Mouse (Mus musculus): ENCODE data around the gene Cyth4. TPM values are rescaled to one million over a fixed set of nuclear protein-coding genes. Genes with fewer than 3 reads are reported as not detected.

Gene Cyth4
- polyA plus RNA-seq, 1 experiment from 2014 or later: 2.0 TPM

- Histone ChIP-seq H3K27ac (ENCODE audit: low read depth, low read length) (no peak overlapping the region), H3K9ac (replicated peaks; ENCODE audit: low read depth, low read length) (no peak overlapping the region), H3K9me3 (ENCODE audit: control insufficient read depth, low read length) (no peaks in the 10 kb centered on the region), H3K27me3 (ENCODE audit: control insufficient read depth, insufficient read depth, low read length) (no peaks in the 10 kb centered on the region), H3K4me1 (ENCODE audit: control insufficient read depth, insufficient read depth, low read length) (no peaks in the 10 kb centered on the region), H3K4me2 (ENCODE audit: low read depth, low read length) (no peak overlapping the region), H3K4me3 (ENCODE audit: low read depth, low read length) (no peak overlapping the region), H3K36me3 (ENCODE audit: control insufficient read depth, insufficient read depth, low read length) (no peaks in the 10 kb centered on the region)
- ATAC-seq (ENCODE audit: low read depth): no peak
- WGBS: 93% methylated on average over 3 of the region's 3 CpGs
These were observed 33.5 kb upstream of the Cyth4 start for GRCm38 (mm10) chr15:78563344-78563743.

DNA sequence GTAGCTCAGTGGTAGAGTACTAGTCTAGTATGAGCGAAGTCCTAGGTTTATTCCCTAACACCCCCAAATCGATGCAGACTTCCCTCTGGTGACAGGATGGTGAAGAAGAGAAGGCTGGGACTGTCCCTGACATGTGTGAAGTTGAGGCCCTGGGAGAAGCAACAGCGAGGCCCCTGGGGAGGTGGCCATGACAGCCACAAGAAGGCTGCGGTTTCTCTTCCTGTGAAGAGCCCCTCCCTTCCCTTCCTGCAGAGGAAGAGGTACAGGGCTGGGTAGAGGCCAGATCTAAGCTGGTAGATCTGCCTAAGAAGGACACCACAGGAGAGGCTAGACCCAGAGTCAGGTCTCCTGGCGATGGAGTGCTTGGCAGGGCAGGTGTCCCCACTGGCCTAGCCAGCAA lies 32.9 kb upstream of the Cyth4 start:
- Histone ChIP-seq H3K27ac (ENCODE audit: low read depth, low read length) (no peak overlapping the region), H3K9me3 (ENCODE audit: control insufficient read depth, low read length) (no peaks in the 10 kb centered on the region), H3K9ac (replicated peaks; ENCODE audit: low read depth, low read length) (no peak overlapping the region), H3K4me2 (ENCODE audit: low read depth, low read length) (no peak overlapping the region), H3K36me3 (ENCODE audit: control insufficient read depth, insufficient read depth, low read length) (no peaks in the 10 kb centered on the region), H3K4me1 (ENCODE audit: control insufficient read depth, insufficient read depth, low read length) (no peaks in the 10 kb centered on the region), H3K27me3 (ENCODE audit: control insufficient read depth, insufficient read depth, low read length) (no peaks in the 10 kb centered on the region), H3K4me3 (ENCODE audit: low read depth, low read length) (no peak overlapping the region)
- 80% methylated on average over 5 of the region's 5 CpGs for WGBS
- ATAC-seq (ENCODE audit: low read depth): no peak

GRCm38 (mm10) chr15:78564764-78565435 lies 31.9 kb upstream of the Cyth4 start:
- Histone ChIP-seq H3K4me2 (ENCODE audit: low read depth, low read length) (no peak overlapping the region), H3K27ac (ENCODE audit: low read depth, low read length) (no peak overlapping the region), H3K9ac (replicated peaks; ENCODE audit: low read depth, low read length) (no peak overlapping the region), H3K27me3 (ENCODE audit: control insufficient read depth, insufficient read depth, low read length) (no peaks in the 10 kb centered on the region), H3K36me3 (ENCODE audit: control insufficient read depth, insufficient read depth, low read length) (no peaks in the 10 kb centered on the region), H3K4me1 (ENCODE audit: control insufficient read depth, insufficient read depth, low read length) (no peaks in the 10 kb centered on the region), H3K4me3 (ENCODE audit: low read depth, low read length) (no peak overlapping the region), H3K9me3 (ENCODE audit: control insufficient read depth, low read length) (no peaks in the 10 kb centered on the region)
- ATAC-seq (ENCODE audit: low read depth): no peak
- WGBS: 81% methylated on average over 11 of the region's 11 CpGs

DNA sequence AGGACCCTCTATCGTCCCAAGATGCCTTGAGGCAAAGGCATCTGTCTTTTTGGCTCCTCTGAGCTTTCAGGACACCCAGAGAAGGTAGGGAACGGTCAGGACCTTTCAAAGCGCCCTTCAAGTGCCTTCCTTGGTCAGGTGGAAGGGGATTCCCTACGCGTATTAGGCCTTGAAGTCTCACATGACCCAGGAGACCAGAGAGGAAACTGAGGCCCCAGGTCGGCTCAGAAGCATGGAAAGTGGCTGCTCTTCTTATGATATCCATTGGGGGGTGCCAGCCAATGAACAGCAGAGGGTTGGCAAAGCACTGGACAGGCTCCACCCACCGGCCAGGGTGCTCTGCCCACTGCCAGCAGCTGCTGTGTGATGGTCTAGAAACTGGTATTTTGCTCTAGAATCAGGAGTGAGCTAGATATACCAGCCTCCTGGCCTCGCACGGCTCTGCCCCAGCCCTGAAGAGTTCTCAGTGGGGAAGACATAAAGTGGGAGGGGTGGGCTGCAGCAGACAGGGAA lies 29.2 kb upstream of the Cyth4 start:
- no peaks in the 10 kb centered on the region for H3K27me3 ChIP-seq (ENCODE audit: control insufficient read depth, insufficient read depth, low read length)
- H3K36me3 ChIP-seq (ENCODE audit: control insufficient read depth, insufficient read depth, low read length): no peaks in the 10 kb centered on the region
- H3K4me1 ChIP-seq (ENCODE audit: control insufficient read depth, insufficient read depth, low read length): no peaks in the 10 kb centered on the region
- no peak overlapping the region for H3K4me3 ChIP-seq (ENCODE audit: low read depth, low read length)
- WGBS: 74% methylated on average over 9 of the region's 9 CpGs
- no peak overlapping the region for H3K4me2 ChIP-seq (ENCODE audit: low read depth, low read length)
- no peaks in the 10 kb centered on the region for H3K9me3 ChIP-seq (ENCODE audit: control insufficient read depth, low read length)
- no peak for ATAC-seq (ENCODE audit: low read depth)
- no peak overlapping the region for H3K27ac ChIP-seq (ENCODE audit: low read depth, low read length)
- no peak overlapping the region for H3K9ac ChIP-seq (replicated peaks; ENCODE audit: low read depth, low read length)

DNA sequence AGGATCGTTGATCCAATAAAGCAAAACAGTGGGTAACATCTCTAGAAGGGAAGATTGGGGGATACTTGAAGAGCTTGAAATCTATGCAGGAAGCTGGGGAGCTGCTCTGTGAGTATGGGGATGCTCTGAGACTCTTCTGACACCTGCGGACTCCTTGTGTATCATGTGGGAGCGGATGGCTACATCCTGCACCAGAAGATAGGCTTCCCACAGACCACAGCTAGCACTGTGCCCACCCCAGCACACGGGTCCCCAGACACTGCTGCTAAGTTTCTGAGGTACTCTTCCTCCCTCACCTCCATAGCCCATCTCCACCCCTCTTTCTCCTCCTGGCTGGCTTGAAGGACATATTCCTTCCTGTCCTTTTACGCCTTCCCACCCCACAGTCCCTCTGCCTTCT lies 26.7 kb upstream of the Cyth4 start:
- Histone ChIP-seq H3K27me3 (ENCODE audit: control insufficient read depth, insufficient read depth, low read length) (no peaks in the 10 kb centered on the region), H3K9ac (replicated peaks; ENCODE audit: low read depth, low read length) (no peak overlapping the region), H3K4me2 (ENCODE audit: low read depth, low read length) (no peak overlapping the region), H3K27ac (ENCODE audit: low read depth, low read length) (no peak overlapping the region), H3K4me3 (ENCODE audit: low read depth, low read length) (no peak overlapping the region), H3K4me1 (ENCODE audit: control insufficient read depth, insufficient read depth, low read length) (no peaks in the 10 kb centered on the region), H3K9me3 (ENCODE audit: control insufficient read depth, low read length) (no peaks in the 10 kb centered on the region), H3K36me3 (ENCODE audit: control insufficient read depth, insufficient read depth, low read length) (no peaks in the 10 kb centered on the region)
- WGBS: 91% methylated on average over 5 of the region's 5 CpGs
- no peak for ATAC-seq (ENCODE audit: low read depth)

DNA sequence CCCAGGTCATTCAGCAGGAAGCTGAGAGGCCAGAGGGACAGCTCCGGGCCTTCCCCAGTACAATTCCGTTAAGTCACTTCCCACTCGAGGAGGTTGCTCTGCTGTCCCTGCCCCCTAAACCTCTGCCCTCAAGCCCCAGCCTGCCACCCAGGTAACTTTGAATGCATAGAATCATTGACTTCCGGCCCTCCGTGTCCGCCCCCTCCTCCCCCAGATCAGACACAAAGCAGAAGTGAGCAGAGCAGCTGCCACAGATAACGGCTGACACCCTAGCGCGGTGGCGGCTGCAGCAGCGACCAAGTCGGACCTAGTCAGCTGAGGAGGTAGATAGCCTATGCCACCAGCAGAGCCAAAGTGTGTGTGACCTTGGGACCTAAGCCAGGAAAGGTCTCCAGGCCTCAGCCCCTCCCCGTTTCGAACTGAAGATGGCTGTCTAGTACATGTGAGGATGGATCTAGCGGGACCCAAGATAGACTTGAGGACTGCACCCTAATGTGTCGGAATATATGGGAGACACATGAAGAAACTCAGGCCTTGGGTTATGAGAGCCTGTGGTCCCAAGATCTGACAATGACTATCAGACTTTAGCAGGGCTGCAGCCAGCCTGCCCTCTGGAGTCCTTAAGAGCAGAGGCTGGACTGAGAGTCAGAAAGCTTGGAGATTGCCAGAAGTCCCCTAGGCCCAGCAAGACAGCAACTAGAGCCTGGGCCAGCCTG lies 25.1 kb upstream of the Cyth4 start:
- WGBS: 75% methylated on average over 16 of the region's 16 CpGs
- Histone ChIP-seq H3K27me3 (ENCODE audit: control insufficient read depth, insufficient read depth, low read length) (no peaks in the 10 kb centered on the region), H3K27ac (ENCODE audit: low read depth, low read length) (no peak overlapping the region), H3K4me3 (ENCODE audit: low read depth, low read length) (no peak overlapping the region), H3K4me1 (ENCODE audit: control insufficient read depth, insufficient read depth, low read length) (no peaks in the 10 kb centered on the region), H3K9me3 (ENCODE audit: control insufficient read depth, low read length) (no peaks in the 10 kb centered on the region), H3K4me2 (ENCODE audit: low read depth, low read length) (no peak overlapping the region), H3K36me3 (ENCODE audit: control insufficient read depth, insufficient read depth, low read length) (no peaks in the 10 kb centered on the region), H3K9ac (replicated peaks; ENCODE audit: low read depth, low read length) (no peak overlapping the region)
- ATAC-seq (ENCODE audit: low read depth): no peak

GRCm38 (mm10) chr15:78572270-78572600 lies 24.6 kb upstream of the Cyth4 start:
- H3K9me3 ChIP-seq (ENCODE audit: control insufficient read depth, low read length): no peaks in the 10 kb centered on the region
- no peak for ATAC-seq (ENCODE audit: low read depth)
- WGBS: 90% methylated on average over 5 of the region's 5 CpGs
- H3K4me3 ChIP-seq (ENCODE audit: low read depth, low read length): no peak overlapping the region
- no peaks in the 10 kb centered on the region for H3K4me1 ChIP-seq (ENCODE audit: control insufficient read depth, insufficient read depth, low read length)
- no peaks in the 10 kb centered on the region for H3K36me3 ChIP-seq (ENCODE audit: control insufficient read depth, insufficient read depth, low read length)
- no peaks in the 10 kb centered on the region for H3K27me3 ChIP-seq (ENCODE audit: control insufficient read depth, insufficient read depth, low read length)
- no peak overlapping the region for H3K4me2 ChIP-seq (ENCODE audit: low read depth, low read length)
- no peak overlapping the region for H3K9ac ChIP-seq (replicated peaks; ENCODE audit: low read depth, low read length)
- no peak overlapping the region for H3K27ac ChIP-seq (ENCODE audit: low read depth, low read length)

GRCm38 (mm10) chr15:78572658-78573397 lies 24.0 kb upstream of the Cyth4 start, which contains the start of gene Rac2:
Gene Rac2, minus strand, starts transcription at chr15:78572783.
- 88% methylated on average over 8 of the region's 8 CpGs for WGBS
- Histone ChIP-seq H3K4me2 (ENCODE audit: low read depth, low read length) (no peak within 1 kb of the TSS), H3K9ac (replicated peaks; ENCODE audit: low read depth, low read length) (no peak within 1 kb of the TSS), H3K36me3 (ENCODE audit: control insufficient read depth, insufficient read depth, low read length) (no peaks in the 10 kb centered on the region), H3K4me1 (ENCODE audit: control insufficient read depth, insufficient read depth, low read length) (no peaks in the 10 kb centered on the region), H3K27ac (ENCODE audit: low read depth, low read length) (no peak within 1 kb of the TSS), H3K9me3 (ENCODE audit: control insufficient read depth, low read length) (no peaks in the 10 kb centered on the region), H3K27me3 (ENCODE audit: control insufficient read depth, insufficient read depth, low read length) (no peaks in the 10 kb centered on the region), H3K4me3 (ENCODE audit: low read depth, low read length) (no peak within 1 kb of the TSS)
- ATAC-seq (ENCODE audit: low read depth): no peak

GRCm38 (mm10) chr15:78576284-78576810 lies 20.5 kb upstream of the Cyth4 start:
- Histone ChIP-seq H3K9me3 (ENCODE audit: control insufficient read depth, low read length) (no peaks in the 10 kb centered on the region), H3K9ac (replicated peaks; ENCODE audit: low read depth, low read length) (no peak overlapping the region), H3K36me3 (ENCODE audit: control insufficient read depth, insufficient read depth, low read length) (no peaks in the 10 kb centered on the region), H3K4me2 (ENCODE audit: low read depth, low read length) (no peak overlapping the region), H3K27ac (ENCODE audit: low read depth, low read length) (no peak overlapping the region), H3K4me1 (ENCODE audit: control insufficient read depth, insufficient read depth, low read length) (peaks cover 9% of the 10 kb centered on the region), H3K4me3 (ENCODE audit: low read depth, low read length) (no peak overlapping the region), H3K27me3 (ENCODE audit: control insufficient read depth, insufficient read depth, low read length) (no peaks in the 10 kb centered on the region)
- ATAC-seq (ENCODE audit: low read depth): no peak
- WGBS: 66% methylated on average over 4 of the region's 4 CpGs

Data from neural tube, embryonic 14.5 days (tissue).